Mouse (Mus musculus): ENCODE measurements around the gene Mllt3. TPM values are rescaled to one million over a fixed set of nuclear protein-coding genes. Genes with fewer than 3 reads are reported as not detected.
A peak's percentile ranks its signal among the peaks of the same experiment; 100 is the strongest.

Mllt3 gene
- total and polyA plus RNA-seq, 3 experiments, result 15.4 to 75.3 TPM; not detected in 1

DNA sequence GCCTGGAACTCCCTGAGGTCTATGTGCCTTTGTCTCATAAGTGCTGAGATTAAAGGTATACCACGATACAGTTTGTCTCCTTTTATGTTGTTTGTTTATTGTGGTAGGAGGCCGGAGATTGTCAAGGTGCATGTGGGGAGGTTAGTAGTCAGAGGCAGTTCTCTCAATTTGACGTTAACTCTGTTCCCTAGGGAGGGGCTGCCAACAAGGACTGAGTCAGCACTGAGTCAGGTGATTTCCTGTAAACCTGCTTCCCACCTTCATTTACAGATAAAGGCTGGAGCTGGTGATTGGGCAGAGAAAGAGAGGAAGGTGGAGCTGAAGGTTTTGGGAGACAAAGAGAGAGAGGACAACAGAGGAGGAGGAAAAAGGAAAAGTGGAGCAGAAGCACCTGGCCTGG, 45.8 kb upstream of the Mllt3 start (continued):
- peak; percentile 82 for TF ChIP-seq USF1 (IDR thresholded peaks at IDR 0.05; ENCODE audit: low read depth, low read length)

DNA sequence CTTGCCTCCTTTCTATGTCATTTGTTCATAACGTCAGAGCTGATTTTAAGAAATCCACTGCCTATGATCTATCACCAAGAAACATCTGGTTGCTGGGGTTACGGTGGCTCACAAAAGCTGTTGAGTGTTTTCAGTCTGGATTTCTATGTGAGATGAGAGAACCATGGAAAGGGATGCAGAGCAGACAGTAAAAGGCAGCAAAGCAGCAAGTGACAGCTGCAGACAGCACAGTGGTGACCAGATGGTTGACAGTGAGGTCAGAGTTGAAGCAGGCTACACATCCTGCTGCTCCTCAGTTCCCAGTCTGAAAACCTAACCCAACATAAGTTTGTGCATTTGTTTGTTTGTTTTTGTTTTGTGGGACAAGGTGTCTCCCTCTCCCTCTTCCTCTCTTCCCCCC, 42.2 kb upstream of the Mllt3 start:
- no peak for DNase-seq (ENCODE audit: low read depth, low spot score)
- Histone ChIP-seq H3K36me3 (ENCODE audit: control insufficient read depth in 1 of 2, insufficient read depth in 2 of 2, low read length in 2 of 2) (peaks cover 0 to 9% of the 10 kb centered on the region in 2 experiments; a peak in 2 of 4 replicates), H3K27ac (ENCODE audit: control insufficient read depth, low read depth, low read length) (no peak overlapping the region), H3K9ac (ENCODE audit: control insufficient read depth, low read depth, low read length, poor library complexity, severe bottlenecking) (no peak overlapping the region), H3K4me3 (ENCODE audit: control insufficient read depth in 1 of 2, insufficient read depth in 1 of 2, low read depth in 2 of 2, low read length in 2 of 2) (no peak overlapping the region), H3K27me3 (ENCODE audit: control insufficient read depth in 1 of 2, insufficient read depth in 2 of 2, low read length in 2 of 2) (no peaks in the 10 kb centered on the region), H3K9me3 (replicated peaks; ENCODE audit: insufficient read depth, low read length) (no peaks in the 10 kb centered on the region), H3K79me2 (ENCODE audit: control insufficient read depth, insufficient read depth, low read length, poor library complexity) (no peaks in the 10 kb centered on the region), H3K4me1 (ENCODE audit: control insufficient read depth in 1 of 2, insufficient read depth in 2 of 2, low read length in 2 of 2) (peaks cover 10 to 11% of the 10 kb centered on the region in 2 experiments; a peak in 2 of 4 replicates)
- TF ChIP-seq HCFC1 (IDR thresholded peaks at IDR 0.05; ENCODE audit: low read depth, low read length) (no peak), SIN3A (IDR thresholded peaks at IDR 0.05; ENCODE audit: low read length) (no peak), TBP (IDR thresholded peaks at IDR 0.05; ENCODE audit: low read depth, low read length) (no peak), MYB (IDR thresholded peaks at IDR 0.05; ENCODE audit: low read depth, low read length) (no peak), NRF1 (IDR thresholded peaks at IDR 0.05; ENCODE audit: insufficient read depth, low read depth, low read length, poor library complexity, severe bottlenecking) (no peak), ZC3H11A (IDR thresholded peaks at IDR 0.05; ENCODE audit: low read depth, low read length) (no peak), POLR2AphosphoS2 (IDR thresholded peaks at IDR 0.05; ENCODE audit: low read length) (no peak), POLR2A (IDR thresholded peaks at IDR 0.05; ENCODE audit: control insufficient read depth in 1 of 2, insufficient read depth in 1 of 2, low read depth in 1 of 2, low read length in 2 of 2, poor library complexity in 1 of 2) (no peak), TCF12 (IDR thresholded peaks at IDR 0.05; ENCODE audit: low read depth, low read length) (no peak), NELFE (IDR thresholded peaks at IDR 0.05; ENCODE audit: low read depth, low read length) (no peak), MAZ (IDR thresholded peaks at IDR 0.05; ENCODE audit: low read depth, low read length) (no peak), CHD2 (IDR thresholded peaks at IDR 0.05; ENCODE audit: low read length) (no peak), RCOR1 (IDR thresholded peaks at IDR 0.05; ENCODE audit: low read depth, low read length) (no peak), MAFK (IDR thresholded peaks at IDR 0.05; ENCODE audit: borderline replicate concordance, low read depth, low read length) (no peak), MXI1 (IDR thresholded peaks at IDR 0.05; ENCODE audit: low read depth, low read length) (no peak), GATA1 (IDR thresholded peaks at IDR 0.05; ENCODE audit: low read depth, low read length) (no peak), USF2 (IDR thresholded peaks at IDR 0.05; ENCODE audit: borderline replicate concordance in 1 of 2, insufficient read depth in 1 of 2, low read depth in 1 of 2, low read length in 2 of 2) (no peak)

DNA sequence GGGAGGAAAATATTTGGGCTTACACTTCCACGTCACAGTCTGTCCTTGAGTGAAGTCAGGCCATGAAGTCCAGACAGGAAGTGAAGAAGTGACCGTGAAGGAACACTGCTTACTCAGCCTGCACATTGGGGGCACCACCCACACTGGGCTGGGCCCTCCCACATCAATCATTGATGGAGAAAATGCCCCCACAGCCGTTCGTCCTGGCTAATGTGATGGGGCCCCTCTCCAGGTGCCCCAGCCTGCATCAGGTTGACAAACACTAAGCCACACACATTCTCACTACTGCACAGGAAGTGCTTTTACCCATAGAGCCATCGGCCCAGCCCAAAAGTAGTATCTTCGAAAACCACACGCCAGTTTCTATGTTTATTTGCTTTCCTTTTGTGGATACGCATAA, 13.1 kb upstream of the Mllt3 start:
- Histone ChIP-seq H3K27me3 (ENCODE audit: control insufficient read depth in 1 of 2, insufficient read depth in 2 of 2, low read length in 2 of 2) (no peaks in the 10 kb centered on the region), H3K4me3 (ENCODE audit: control insufficient read depth in 1 of 2, insufficient read depth in 1 of 2, low read depth in 2 of 2, low read length in 2 of 2) (no peak overlapping the region), H3K27ac (ENCODE audit: control insufficient read depth, low read depth, low read length) (no peak overlapping the region), H3K9me3 (replicated peaks; ENCODE audit: insufficient read depth, low read length) (no peaks in the 10 kb centered on the region), H3K79me2 (ENCODE audit: control insufficient read depth, insufficient read depth, low read length, poor library complexity) (no peaks in the 10 kb centered on the region), H3K4me1 (ENCODE audit: control insufficient read depth in 1 of 2, insufficient read depth in 2 of 2, low read length in 2 of 2) (no peaks in the 10 kb centered on the region), H3K36me3 (ENCODE audit: control insufficient read depth in 1 of 2, insufficient read depth in 2 of 2, low read length in 2 of 2) (no peaks in the 10 kb centered on the region), H3K9ac (ENCODE audit: control insufficient read depth, low read depth, low read length, poor library complexity, severe bottlenecking) (no peak overlapping the region)
- no peak for TF ChIP-seq ZKSCAN1 (IDR thresholded peaks at IDR 0.05; ENCODE audit: low read depth, low read length)
- TF ChIP-seq ZC3H11A (IDR thresholded peaks at IDR 0.05; ENCODE audit: low read depth, low read length), result no peak
- no peak for TF ChIP-seq CHD1 (IDR thresholded peaks at IDR 0.05; ENCODE audit: low read depth, low read length)
- no peak for TF ChIP-seq BHLHE40 (IDR thresholded peaks at IDR 0.05; ENCODE audit: borderline replicate concordance, low read depth, low read length)
- no peak for TF ChIP-seq MYB (IDR thresholded peaks at IDR 0.05; ENCODE audit: low read depth, low read length)
- TF ChIP-seq MEF2A (IDR thresholded peaks at IDR 0.05; ENCODE audit: extremely low read depth, insufficient replicate concordance, low read depth, low read length, poor library complexity, severe bottlenecking), result no peak
- TF ChIP-seq ETS1 (IDR thresholded peaks at IDR 0.05; ENCODE audit: low read depth, low read length), result no peak
- no peak for TF ChIP-seq E2F4 (IDR thresholded peaks at IDR 0.05; ENCODE audit: borderline replicate concordance, low read depth, low read length)
- TF ChIP-seq TCF12 (IDR thresholded peaks at IDR 0.05; ENCODE audit: low read depth, low read length), result no peak
- TF ChIP-seq POLR2AphosphoS2 (IDR thresholded peaks at IDR 0.05; ENCODE audit: low read length), result no peak
- TF ChIP-seq ZNF384 (IDR thresholded peaks at IDR 0.05; ENCODE audit: low read depth, low read length), result no peak
- no peak for TF ChIP-seq CTCF (IDR thresholded peaks at IDR 0.05 in 2 of 3, conservative IDR thresholded peaks at IDR 0.05 in 1 of 3; ENCODE audit: control insufficient read depth in 1 of 3, insufficient read depth in 1 of 3, low read depth in 2 of 3, low read length in 3 of 3, poor library complexity in 1 of 3, severe bottlenecking in 1 of 3)
- no peak for TF ChIP-seq POLR2AphosphoS5 (IDR thresholded peaks at IDR 0.05; ENCODE audit: borderline replicate concordance, low read depth, low read length)
- TF ChIP-seq NELFE (IDR thresholded peaks at IDR 0.05; ENCODE audit: low read depth, low read length), result no peak
- no peak for TF ChIP-seq SIN3A (IDR thresholded peaks at IDR 0.05; ENCODE audit: low read length)
- no peak for TF ChIP-seq USF1 (IDR thresholded peaks at IDR 0.05; ENCODE audit: low read depth, low read length)
- no peak for TF ChIP-seq HCFC1 (IDR thresholded peaks at IDR 0.05; ENCODE audit: low read depth, low read length)
- no peak for DNase-seq (ENCODE audit: low read depth, low spot score)

All from MEL (cell line).